Mouse (Mus musculus): Measurements from ENCODE around the gene Ryk.

- TF ChIP-seq POLR2A (IDR thresholded peaks at IDR 0.05; ENCODE audit: control insufficient read depth, extremely low read depth, insufficient read depth, low read length, poor library complexity) (no peak), CTCF (IDR thresholded peaks at IDR 0.05; ENCODE audit: borderline replicate concordance, control insufficient read depth, extremely low read depth, insufficient read depth, low read length, poor library complexity) (no peak)
These were observed 110.2 kb downstream of the Ryk start for GRCm38 (mm10) chr9:102944891-102945290.
